Comparison of ENCODE assay signal across 2 mouse cellular contexts in the genomic region with DNA sequence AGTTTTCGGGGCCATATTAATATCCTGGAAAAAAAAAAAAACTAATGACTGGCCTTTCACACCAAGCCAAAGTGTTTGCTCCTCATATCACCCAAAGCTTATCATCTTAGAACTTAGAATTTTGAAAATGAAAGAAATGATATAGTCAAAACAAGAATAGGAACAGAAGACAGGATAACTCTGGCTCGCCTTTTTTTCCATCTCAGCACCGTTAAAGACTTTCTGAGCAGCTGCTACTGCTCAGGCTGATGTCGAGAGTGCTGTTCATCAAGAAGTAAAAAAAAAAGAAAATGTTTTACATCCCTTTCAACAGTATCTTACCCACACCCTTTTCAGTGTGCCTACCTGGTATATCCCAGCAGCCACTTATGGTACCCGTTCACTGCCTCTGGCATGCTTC.
A peak's percentile ranks its signal among the peaks of the same experiment; 100 is the strongest.
TF ChIP-seq lines count a peak whose summit lies in the region.

No protein-coding gene starts in this region.

TF ChIP-seq in CH12.LX, 34 proteins besides CTCF, POLR2A, EP300 and RAD21 (continued from another document):
- TF ChIP-seq IRF4 (IDR thresholded peaks at IDR 0.05; ENCODE audit: low read depth, low read length) (peak; percentile 67), ZNF384 (IDR thresholded peaks at IDR 0.05; ENCODE audit: low read depth, low read length) (peak; percentile 71), MAZ (IDR thresholded peaks at IDR 0.05; ENCODE audit: low read depth, low read length) (no peak), MAFK (IDR thresholded peaks at IDR 0.05; ENCODE audit: insufficient replicate concordance, low read length) (no peak)
TF ChIP-seq in CH12.LX: peak in this region for 5.

TF ChIP-seq in MEL, 35 proteins besides CTCF, POLR2A, EP300 and RAD21 (continued from another document):
- TF ChIP-seq MEF2A (IDR thresholded peaks at IDR 0.05; ENCODE audit: extremely low read depth, insufficient replicate concordance, low read depth, low read length, poor library complexity, severe bottlenecking) (no peak), USF1 (IDR thresholded peaks at IDR 0.05; ENCODE audit: low read depth, low read length) (no peak), TBP (IDR thresholded peaks at IDR 0.05; ENCODE audit: low read depth, low read length) (no peak), HCFC1 (IDR thresholded peaks at IDR 0.05; ENCODE audit: low read depth, low read length) (no peak), NRF1 (IDR thresholded peaks at IDR 0.05; ENCODE audit: insufficient read depth, low read depth, low read length, poor library complexity, severe bottlenecking) (no peak), POLR2AphosphoS2 (IDR thresholded peaks at IDR 0.05; ENCODE audit: low read length) (no peak), GATA1 (IDR thresholded peaks at IDR 0.05; ENCODE audit: low read depth, low read length) (no peak), ZMIZ1 (IDR thresholded peaks at IDR 0.05; ENCODE audit: low read depth, low read length) (no peak), MAX (IDR thresholded peaks at IDR 0.05; ENCODE audit: low read length) (no peak), SIN3A (IDR thresholded peaks at IDR 0.05; ENCODE audit: low read length) (no peak), CHD2 (IDR thresholded peaks at IDR 0.05; ENCODE audit: low read length) (no peak), POLR2AphosphoS5 (IDR thresholded peaks at IDR 0.05; ENCODE audit: borderline replicate concordance, low read depth, low read length) (no peak)
TF ChIP-seq in MEL: peak in this region for 0.
